In the genomic region with DNA sequence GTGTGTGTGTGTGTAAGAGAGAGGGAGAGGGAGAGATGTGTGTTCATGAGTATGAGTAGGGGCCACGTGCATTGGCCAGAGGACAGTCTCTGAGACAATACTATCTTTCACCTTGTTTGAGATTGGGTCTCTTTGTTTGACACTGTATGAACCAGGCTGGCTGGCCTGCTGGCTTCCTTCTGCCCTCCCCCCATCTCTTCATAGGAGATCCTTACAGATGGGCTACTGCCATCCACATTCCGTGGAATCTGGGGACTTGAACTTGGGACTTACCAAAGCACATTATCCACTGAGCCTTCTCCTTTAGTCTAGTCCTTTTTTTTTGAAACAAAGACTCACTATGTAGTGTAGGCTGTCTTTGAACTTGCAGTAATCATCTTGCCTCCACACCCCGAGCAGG, we compare ENCODE assay signal across 8 mouse cellular contexts. TPM values are rescaled to one million over a fixed set of nuclear protein-coding genes. Genes with fewer than 3 reads are reported as not detected.
DNase-seq lines count a peak whose midpoint lies in the region; ATAC-seq and TF ChIP-seq lines count a peak whose summit lies in the region.
"Had no signal": no experiment of that assay in that cellular context is flagged by ENCODE, and none has a peak within 500 bp of the region (broad histone marks: within the 10 kb centered on the region; RNA-seq: fewer than 3 reads in every experiment).

No protein-coding gene starts in this region.

- no peak for TF ChIP-seq POLR2A in cerebellum, adult 2 months (IDR thresholded peaks at IDR 0.05; ENCODE audit: borderline replicate concordance, insufficient read depth, low read length)

- no peaks in the 10 kb centered on the region for H3K27me3 ChIP-seq in stomach, embryonic 14.5 days (ENCODE audit: control insufficient read depth, insufficient read depth, low read length)
- no peaks in the 10 kb centered on the region for H3K27me3 ChIP-seq in stomach, postnatal 0 days (ENCODE audit: control insufficient read depth, insufficient read depth, low read length)
- peaks cover 54% of the 10 kb centered on the region for H3K27me3 ChIP-seq in forebrain, postnatal 0 days (ENCODE audit: insufficient read depth, low read length)
- peaks cover 18% of the 10 kb centered on the region for H3K27me3 ChIP-seq in limb, embryonic 12.5 days
- no peaks in the 10 kb centered on the region for H3K27me3 ChIP-seq in stomach, embryonic 16.5 days (ENCODE audit: control insufficient read depth, insufficient read depth, low read length)
- H3K27me3 ChIP-seq in cerebellum, adult 2 months (ENCODE audit: control insufficient read depth, insufficient read depth, low read length): peaks cover 5% of the 10 kb centered on the region; the same call in 1 of the 2 replicates

- H3K27ac ChIP-seq in stomach, embryonic 14.5 days (ENCODE audit: low read length): peak overlapping the region; percentile 64
- no peak overlapping the region; the same call in 1 of the 2 replicates for H3K27ac ChIP-seq in stomach, postnatal 0 days (replicated peaks)
- H3K27ac ChIP-seq in forebrain, postnatal 0 days (ENCODE audit: low read depth, low read length): no peak overlapping the region
- H3K27ac ChIP-seq in limb, embryonic 12.5 days: peak overlapping the region; percentile 85
- H3K27ac ChIP-seq in stomach, embryonic 16.5 days (ENCODE audit: low read length): peak overlapping the region; percentile 71; the same call in 1 of the 2 replicates
- no peak overlapping the region for H3K27ac ChIP-seq in cerebellum, adult 2 months (ENCODE audit: insufficient read depth, low read length)

- H3K9me3 ChIP-seq in stomach, embryonic 14.5 days (ENCODE audit: control insufficient read depth, low read depth, low read length): no peaks in the 10 kb centered on the region
- no peaks in the 10 kb centered on the region for H3K9me3 ChIP-seq in stomach, postnatal 0 days (ENCODE audit: control insufficient read depth, low read length)
- no peaks in the 10 kb centered on the region for H3K9me3 ChIP-seq in forebrain, postnatal 0 days (ENCODE audit: low read length)
- no peaks in the 10 kb centered on the region for H3K9me3 ChIP-seq in limb, embryonic 12.5 days
- H3K9me3 ChIP-seq in stomach, embryonic 16.5 days (replicated peaks; ENCODE audit: control insufficient read depth, low read length): no peaks in the 10 kb centered on the region

- peak overlapping the region; percentile 41 for H3K4me2 ChIP-seq in stomach, embryonic 14.5 days (replicated peaks; ENCODE audit: low read depth, low read length)
- H3K4me2 ChIP-seq in stomach, postnatal 0 days (replicated peaks; ENCODE audit: low read depth): no peak overlapping the region
- H3K4me2 ChIP-seq in forebrain, postnatal 0 days (ENCODE audit: low read depth): peak overlapping the region; percentile 50; the same call in 1 of the 2 replicates
- peak overlapping the region; percentile 58 for H3K4me2 ChIP-seq in limb, embryonic 12.5 days
- H3K4me2 ChIP-seq in stomach, embryonic 16.5 days (ENCODE audit: low read depth, low read length): peak overlapping the region; percentile 62; the same call in 1 of the 2 replicates

- H3K4me3 ChIP-seq in stomach, embryonic 14.5 days (ENCODE audit: low read depth, low read length): no peak overlapping the region
- H3K4me3 ChIP-seq in stomach, postnatal 0 days (ENCODE audit: low read depth, low read length): no peak overlapping the region
- no peak overlapping the region for H3K4me3 ChIP-seq in forebrain, postnatal 0 days (ENCODE audit: low read depth, low read length)
- peak overlapping the region; percentile 32; the same call in 1 of the 2 replicates for H3K4me3 ChIP-seq in limb, embryonic 12.5 days (replicated peaks)
- no peak overlapping the region for H3K4me3 ChIP-seq in stomach, embryonic 16.5 days (replicated peaks; ENCODE audit: low read length)
- H3K4me3 ChIP-seq in cerebellum, adult 2 months (replicated peaks; ENCODE audit: insufficient read depth, low read depth, low read length): no peak overlapping the region

- DNase-seq in stomach, postnatal 0 days (ENCODE audit: low spot score): no peak
- DNase-seq in forebrain, postnatal 0 days: no peak
- no peak for DNase-seq in cerebellum, adult 2 months

- no peak overlapping the region for H3K9ac ChIP-seq in stomach, embryonic 14.5 days (replicated peaks; ENCODE audit: low read depth, low read length)
- H3K9ac ChIP-seq in stomach, postnatal 0 days (ENCODE audit: low read length): no peak overlapping the region
- H3K9ac ChIP-seq in forebrain, postnatal 0 days: no peak overlapping the region
- H3K9ac ChIP-seq in limb, embryonic 12.5 days (replicated peaks): no peak overlapping the region
- H3K9ac ChIP-seq in stomach, embryonic 16.5 days (ENCODE audit: low read length): no peak overlapping the region

- no peak for ATAC-seq in stomach, embryonic 14.5 days (ENCODE audit: insufficient number of reproducible peaks, insufficient read depth, low FRiP score, low read depth)
- ATAC-seq in stomach, postnatal 0 days (ENCODE audit: low FRiP score, low TSS enrichment): no peak
- ATAC-seq in forebrain, postnatal 0 days: no peak
- no peak for ATAC-seq in limb, embryonic 12.5 days (ENCODE audit: insufficient number of reproducible peaks, insufficient read depth, low FRiP score, low TSS enrichment, low read depth)
- no peak for ATAC-seq in stomach, embryonic 16.5 days (ENCODE audit: insufficient read depth, low FRiP score)
- no peak for ATAC-seq in inflammation-experienced regulatory T-cells, adult 6 months

- no peak for TF ChIP-seq CTCF in stomach, postnatal 0 days (IDR thresholded peaks at IDR 0.05; ENCODE audit: low read depth)
- no peak for TF ChIP-seq CTCF in forebrain, postnatal 0 days (IDR thresholded peaks at IDR 0.05; ENCODE audit: low read depth)
- no peak for TF ChIP-seq CTCF in cerebellum, adult 2 months (IDR thresholded peaks at IDR 0.05; ENCODE audit: borderline replicate concordance, insufficient read depth, low read depth, low read length)

- 33% methylated on average over 3 of the region's 3 CpGs for WGBS in stomach, embryonic 14.5 days
- WGBS in stomach, postnatal 0 days: 51% methylated on average over 3 of the region's 3 CpGs
- WGBS in forebrain, postnatal 0 days: 20% methylated on average over 3 of the region's 3 CpGs
- 25% methylated on average over 3 of the region's 3 CpGs for WGBS in limb, embryonic 12.5 days
- 39% methylated on average over 3 of the region's 3 CpGs for WGBS in stomach, embryonic 16.5 days
- 27% methylated on average over 3 of the region's 3 CpGs for WGBS in cerebellum, adult 2 months

- no peak for TF ChIP-seq EP300 in stomach, postnatal 0 days (optimal IDR thresholded peaks at IDR 0.05)

- peaks cover 27% of the 10 kb centered on the region for H3K4me1 ChIP-seq in stomach, embryonic 14.5 days (ENCODE audit: control insufficient read depth, insufficient read depth, low read length)
- H3K4me1 ChIP-seq in stomach, postnatal 0 days (replicated peaks; ENCODE audit: control insufficient read depth, insufficient read depth): peaks cover 7% of the 10 kb centered on the region; the same call in 1 of the 2 replicates
- peaks cover 10% of the 10 kb centered on the region; the same call in 1 of the 2 replicates for H3K4me1 ChIP-seq in forebrain, postnatal 0 days (ENCODE audit: insufficient read depth)
- peaks cover 51% of the 10 kb centered on the region for H3K4me1 ChIP-seq in limb, embryonic 12.5 days (replicated peaks)
- H3K4me1 ChIP-seq in stomach, embryonic 16.5 days (ENCODE audit: control insufficient read depth, insufficient read depth, low read length): peaks cover 25% of the 10 kb centered on the region
- 0 out of 2 replicates have a peak, but pooled peaks cover 3% of the 10 kb centered on the region for H3K4me1 ChIP-seq in cerebellum, adult 2 months (ENCODE audit: control insufficient read depth, insufficient read depth, low read length)

- no peaks in the 10 kb centered on the region for H3K36me3 ChIP-seq in stomach, embryonic 14.5 days (ENCODE audit: control insufficient read depth, insufficient read depth, low read length)
- H3K36me3 ChIP-seq in stomach, postnatal 0 days (ENCODE audit: control insufficient read depth, insufficient read depth, low read length): no peaks in the 10 kb centered on the region
- H3K36me3 ChIP-seq in forebrain, postnatal 0 days (ENCODE audit: insufficient read depth): no peaks in the 10 kb centered on the region
- H3K36me3 ChIP-seq in limb, embryonic 12.5 days: no peaks in the 10 kb centered on the region
- H3K36me3 ChIP-seq in stomach, embryonic 16.5 days (ENCODE audit: control insufficient read depth, insufficient read depth, low read length): no peaks in the 10 kb centered on the region

RNA-seq across cellular contexts. Expression of gene Cdh3, which starts 2.2 kb away (rescaled TPM):
- polyA plus RNA-seq in stomach, embryonic 14.5 days (2014; fragmentation: Nextera tagmentation; extraction: Ambion mirVana): 18.1 and 18.4 TPM in 2 replicates
- 8.0 and 8.1 TPM in 2 replicates for polyA plus RNA-seq in stomach, postnatal 0 days (2015; fragmentation: Nextera tagmentation; extraction: Ambion mirVana)
- 0.85 and 1.3 TPM in 2 replicates for total RNA-seq in forebrain, postnatal 0 days (2014; rRNA removed)
- 1.2 and 1.4 TPM in 2 replicates for polyA plus RNA-seq in forebrain, postnatal 0 days (2015; fragmentation: Nextera tagmentation; extraction: Ambion mirVana)
- polyA plus RNA-seq in limb, embryonic 12.5 days (2016; fragmentation: Nextera tagmentation; extraction: Ambion mirVana): 62.2 and 65.0 TPM in 2 replicates
- 16.7 and 16.8 TPM in 2 replicates for polyA plus RNA-seq in stomach, embryonic 16.5 days (2015; fragmentation: Nextera tagmentation; extraction: Ambion mirVana)
- polyA plus RNA-seq in cerebellum, adult 2 months (2012; rRNA removed): 0.64 and 0.93 TPM in 2 replicates
- not detected for polyA plus RNA-seq in inflammation-experienced regulatory T-cells, adult 6 months (2017; shearing (Covaris generic))

RNA-seq across cellular contexts. Expression of gene 6030452D12Rik, which starts 8.1 kb away (rescaled TPM):
- polyA plus RNA-seq in stomach, embryonic 14.5 days (2014; fragmentation: Nextera tagmentation; extraction: Ambion mirVana): not detected in 2 replicates
- not detected in 2 replicates for polyA plus RNA-seq in stomach, postnatal 0 days (2015; fragmentation: Nextera tagmentation; extraction: Ambion mirVana)
- not detected in 2 replicates for total RNA-seq in forebrain, postnatal 0 days (2014; rRNA removed)
- not detected in 2 replicates for polyA plus RNA-seq in forebrain, postnatal 0 days (2015; fragmentation: Nextera tagmentation; extraction: Ambion mirVana)
- not detected in 2 replicates for polyA plus RNA-seq in limb, embryonic 12.5 days (2016; fragmentation: Nextera tagmentation; extraction: Ambion mirVana)
- polyA plus RNA-seq in stomach, embryonic 16.5 days (2015; fragmentation: Nextera tagmentation; extraction: Ambion mirVana): not detected in 2 replicates
- polyA plus RNA-seq in cerebellum, adult 2 months (2012; rRNA removed): not detected in 2 replicates
- polyA plus RNA-seq in inflammation-experienced regulatory T-cells, adult 6 months (2017; shearing (Covaris generic)): not detected
- polyA plus RNA-seq: lung, adult 2 months had no signal

Comparison
In these comparisons a context has a peak if more than half of its experiments do, and no peak if none do; other contexts are left out.
1. H3K27ac ChIP-seq: peak in stomach, embryonic 14.5 days (single experiment), limb, embryonic 12.5 days (single experiment) and stomach, embryonic 16.5 days (single experiment); none in stomach, postnatal 0 days (single experiment), forebrain, postnatal 0 days (single experiment) and cerebellum, adult 2 months (single experiment).